Mouse (Mus musculus): ENCODE data around the gene Utp3.

DNA sequence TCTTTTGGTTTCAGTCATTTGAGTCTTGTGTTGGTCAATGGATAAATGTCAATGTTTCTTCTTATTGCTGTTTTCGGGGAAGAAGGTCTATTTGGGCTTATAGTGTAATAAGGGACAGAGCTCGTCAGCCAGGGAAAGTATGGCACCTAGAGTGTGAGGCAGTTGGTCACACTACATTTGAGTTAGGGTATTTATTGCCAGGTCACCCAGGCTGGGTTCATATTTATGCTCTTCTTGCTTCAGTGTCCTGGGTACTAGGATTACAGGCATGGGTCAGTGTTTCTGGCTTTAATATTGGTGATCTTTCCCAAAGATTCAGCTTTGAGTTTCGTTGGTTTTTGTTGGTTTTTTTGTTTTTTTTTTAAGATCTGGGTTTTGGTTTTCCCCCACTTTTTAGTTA lies 48.5 kb downstream of the Utp3 start:
- no peak for TF ChIP-seq CTCF (IDR thresholded peaks at IDR 0.05; ENCODE audit: low read depth, low read length)
- TF ChIP-seq POLR2A (IDR thresholded peaks at IDR 0.05; ENCODE audit: insufficient read depth, low read length), result no peak

Data from ES-Bruce4 (cell line).